Mouse (Mus musculus) ovary, adult 18-20 months (tissue): ENCODE data around the gene Sycp2.
"Not testable (repeated sequence)": the region's sequence is repeated elsewhere in the genome, so short reads cannot be mapped to it uniquely, and the experiment has no call there.

Experiments
- DNase-seq: peaks from one replicate; pipeline ENCODE4 v3.0.0; 2022; ENCODE audit warnings: low spot score, mixed read lengths

Gene Sycp2

DNA sequence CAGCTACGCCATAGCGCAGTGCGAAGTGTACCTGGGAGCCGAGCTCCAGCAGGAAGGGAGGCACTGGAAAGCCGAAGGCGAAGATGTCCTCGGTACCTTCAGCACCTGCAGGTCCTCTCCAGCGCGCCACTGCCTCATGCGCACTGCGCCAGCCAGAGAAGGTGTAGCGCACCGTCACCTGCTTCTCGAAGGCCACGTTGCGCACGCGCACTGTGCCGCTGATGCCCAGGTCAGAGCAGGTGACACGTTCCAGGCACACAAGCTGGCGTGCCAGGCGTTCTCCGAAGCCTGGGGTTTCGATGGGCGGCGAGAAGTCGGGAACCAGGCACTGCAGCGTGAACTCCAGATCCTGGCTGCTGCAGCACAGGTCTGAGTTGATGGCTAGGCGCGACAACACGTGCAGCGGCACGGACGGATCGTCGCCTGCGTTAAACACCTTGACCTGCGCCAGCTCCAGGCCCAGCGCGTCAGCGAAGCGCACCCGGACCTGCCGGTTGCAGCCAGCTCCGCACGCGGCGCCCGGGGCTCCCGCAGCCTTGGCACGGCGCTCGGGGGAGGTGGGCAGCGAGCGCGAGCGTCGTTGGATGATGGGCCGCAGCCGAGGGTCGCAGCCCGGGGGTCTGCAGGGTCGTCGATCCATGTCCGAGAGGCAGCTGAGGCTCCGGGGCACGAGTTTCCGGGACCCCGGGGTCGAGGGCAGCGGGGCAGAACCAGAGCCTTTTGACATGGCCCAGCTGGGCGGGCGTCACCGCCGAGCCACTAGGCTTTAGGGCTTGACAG is 6.2 kb upstream of the Sycp2 start:
- no peak for DNase-seq

DNA sequence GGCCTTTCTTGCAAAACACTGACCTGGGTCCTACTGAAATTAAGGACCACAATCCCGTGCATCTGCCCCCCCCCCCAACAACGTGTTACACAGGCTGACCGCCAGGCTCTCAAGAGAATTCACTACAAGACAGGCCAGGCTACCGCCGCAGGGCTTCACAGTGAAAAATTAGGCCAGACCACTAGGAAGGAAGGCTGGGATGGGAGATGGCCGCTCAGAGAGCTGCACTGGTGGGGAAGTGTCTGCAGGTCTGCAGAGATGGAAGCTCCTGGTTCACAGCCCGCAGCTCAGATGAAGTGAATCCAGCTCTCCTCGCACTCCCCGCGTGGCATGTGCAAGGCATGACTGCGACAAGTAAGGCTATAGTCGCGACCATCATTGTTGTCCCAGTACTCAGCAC is 5.6 kb upstream of the Sycp2 start:
- DNase-seq, result no peak

DNA sequence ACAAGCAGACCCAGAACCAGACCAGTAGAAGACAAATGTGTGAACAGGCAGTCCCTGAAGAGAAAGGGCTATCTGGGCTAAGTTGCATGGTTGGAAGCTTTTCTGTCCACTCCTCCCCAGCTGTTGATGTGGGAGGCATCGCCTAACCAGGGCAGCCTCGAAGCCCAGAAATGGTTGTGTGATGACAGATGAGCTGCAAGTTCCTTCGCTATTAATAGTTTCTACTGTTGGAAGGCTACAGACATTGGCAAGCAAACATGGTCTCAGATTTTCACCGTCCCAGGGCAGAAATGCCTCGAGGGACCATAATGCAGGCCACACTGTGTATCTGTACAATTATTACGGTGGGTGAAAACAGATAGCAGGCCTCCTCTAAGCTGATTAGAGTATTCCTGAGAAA is 5.1 kb upstream of the Sycp2 start:
- no peak for DNase-seq

DNA sequence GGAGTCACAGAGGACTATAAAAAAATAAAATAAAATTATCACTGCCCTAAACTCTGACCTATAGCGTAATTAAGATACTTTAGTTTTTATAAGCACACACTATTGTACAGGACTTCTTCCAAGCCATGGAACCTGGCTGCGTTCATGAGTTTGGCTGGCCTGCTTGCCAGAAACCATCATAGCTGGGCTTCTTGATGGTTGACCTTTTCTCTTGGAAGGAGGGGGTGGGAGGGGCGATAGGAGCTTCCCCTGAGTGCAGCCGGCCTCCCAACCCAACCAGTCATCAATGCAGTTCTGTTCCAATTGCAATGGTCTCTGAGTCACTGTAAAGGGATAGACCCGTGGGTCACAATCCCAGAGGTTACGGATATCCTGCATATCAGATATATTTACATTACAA is 2.8 kb upstream of the Sycp2 start:
- no peak for DNase-seq

DNA sequence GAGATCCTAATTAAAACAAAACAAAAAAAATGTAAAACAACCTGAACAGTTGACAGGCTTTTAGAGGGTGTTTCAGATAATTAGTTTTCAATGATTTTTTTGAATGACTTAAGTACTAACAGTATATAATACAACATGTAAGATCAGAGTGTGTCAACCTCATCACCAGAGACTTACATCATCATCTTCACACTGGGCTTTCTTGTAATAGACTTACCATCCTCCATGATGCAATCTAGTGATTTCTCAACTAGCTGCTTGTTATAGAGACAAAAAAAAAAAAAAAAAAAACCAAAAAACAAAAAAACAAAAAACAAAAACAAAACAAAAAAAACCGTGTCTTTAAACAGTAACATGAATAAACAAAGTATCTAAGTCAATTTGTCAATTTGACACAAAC is 1.5 kb upstream of the Sycp2 start:
- DNase-seq, result no peak

DNA sequence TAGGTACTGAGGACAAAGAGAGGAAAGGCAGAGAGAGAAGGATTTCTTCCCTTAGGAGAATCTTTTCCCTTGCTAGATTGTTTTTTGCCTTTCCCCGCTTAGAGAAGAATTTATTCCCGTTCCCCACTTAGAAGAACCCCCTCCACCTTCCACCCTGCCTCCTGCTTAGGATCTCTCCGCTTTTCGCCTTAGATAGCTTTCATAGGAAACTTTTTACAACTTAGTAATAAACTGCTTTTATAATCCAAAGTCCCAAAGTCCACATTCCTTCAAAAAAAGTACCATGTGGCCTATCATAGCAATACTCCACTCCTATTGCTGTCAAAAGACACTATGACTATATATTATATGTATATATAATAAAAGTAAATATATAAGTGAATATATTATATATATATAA is 64.9 kb downstream of the Sycp2 start:
- no peak for DNase-seq

DNA sequence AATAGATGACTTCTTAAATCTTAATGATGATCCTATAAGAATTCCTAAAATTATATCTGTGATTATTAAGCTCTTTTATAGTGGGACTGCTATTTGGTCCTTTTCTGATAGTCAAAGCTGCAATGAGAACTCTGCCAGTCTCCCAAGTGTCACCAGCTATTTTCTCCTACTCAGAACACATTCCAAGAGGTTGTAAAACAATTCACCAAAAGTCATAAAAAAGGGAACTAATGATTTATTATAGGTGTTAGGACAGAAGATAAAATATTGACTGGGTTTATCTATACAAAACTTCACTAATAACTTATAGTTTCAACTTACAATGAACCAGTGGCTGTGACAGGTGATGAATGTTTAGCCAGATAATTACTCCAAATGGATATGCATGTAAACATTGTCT is 65.4 kb downstream of the Sycp2 start:
- DNase-seq, result not testable (repeated sequence)

DNA sequence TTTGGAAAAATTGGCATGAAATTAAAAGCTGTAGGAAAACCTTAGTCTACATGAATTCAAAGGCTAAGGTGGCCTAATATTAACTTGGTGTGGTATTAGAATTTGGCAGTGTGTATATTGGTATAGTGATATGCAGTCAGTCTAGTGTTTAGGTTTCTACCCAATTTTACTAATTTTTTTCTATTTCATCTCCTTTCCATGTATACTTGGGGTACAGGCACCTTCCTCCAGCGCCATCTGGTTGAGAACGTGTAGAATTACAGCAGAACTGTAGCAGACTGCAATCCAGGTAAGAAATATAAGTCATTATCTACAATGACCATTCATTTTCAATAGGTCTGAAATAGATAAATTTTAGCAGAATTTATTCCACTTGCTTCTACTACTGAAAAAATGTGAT is 68.4 kb downstream of the Sycp2 start:
- DNase-seq, result no peak

DNA sequence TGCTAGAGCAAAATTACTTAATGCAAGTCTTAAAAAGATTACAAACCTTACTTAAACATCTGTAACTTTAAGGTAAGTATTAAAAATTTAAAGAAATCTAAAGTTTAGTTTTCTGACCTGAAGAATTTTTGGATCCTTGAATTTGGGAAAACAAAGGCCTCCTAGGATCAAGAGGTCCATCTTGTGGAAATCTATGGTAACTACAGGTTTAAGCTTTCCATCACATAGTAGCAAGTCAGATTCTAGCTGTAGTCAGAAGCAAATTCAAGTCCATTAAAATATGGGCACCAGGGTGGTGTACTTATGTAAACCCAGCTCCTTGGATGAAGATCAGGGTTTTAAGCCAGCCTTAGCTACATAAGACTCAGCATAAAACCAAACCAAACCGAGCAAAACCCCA is 69.6 kb downstream of the Sycp2 start:
- no peak for DNase-seq

DNA sequence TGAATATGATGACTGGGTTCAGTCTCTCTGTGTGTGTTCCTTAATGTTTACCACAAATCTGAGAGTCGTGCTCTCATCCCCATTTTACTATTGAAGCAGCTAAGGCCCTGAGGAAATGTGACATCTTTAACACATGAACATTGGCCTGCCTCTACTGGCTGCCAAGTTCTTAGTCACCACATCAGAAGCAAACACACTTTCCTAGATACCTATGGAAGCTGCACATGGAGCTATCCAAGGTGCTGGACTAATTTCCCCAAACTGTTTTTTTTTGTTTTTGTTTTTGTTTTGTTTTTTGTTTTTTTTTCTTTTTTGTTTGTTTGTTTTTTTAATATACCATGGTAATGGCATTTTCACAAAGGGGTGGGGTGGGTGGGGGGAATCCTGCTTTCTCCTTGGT is 77.5 kb downstream of the Sycp2 start:
- DNase-seq, result no peak

DNA sequence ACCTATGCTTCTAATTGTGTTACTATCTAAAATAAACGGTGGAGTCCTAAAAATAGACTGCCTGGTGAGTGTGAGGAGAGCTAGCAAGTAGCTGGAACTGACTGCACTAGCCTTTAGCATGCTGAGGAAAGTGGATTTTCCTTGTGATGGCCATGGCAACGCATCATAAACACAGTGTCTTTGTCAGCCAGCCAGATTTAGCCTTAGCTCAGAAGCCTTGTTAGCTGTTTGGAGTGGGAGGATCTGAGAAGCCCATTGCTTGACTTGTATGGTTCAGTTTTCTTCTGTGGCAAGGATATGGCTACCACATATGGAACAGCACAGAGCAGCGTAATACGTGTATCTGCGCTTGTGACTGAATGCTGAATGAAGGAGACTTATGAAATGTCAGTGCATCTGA is 77.9 kb downstream of the Sycp2 start:
- no peak for DNase-seq

DNA sequence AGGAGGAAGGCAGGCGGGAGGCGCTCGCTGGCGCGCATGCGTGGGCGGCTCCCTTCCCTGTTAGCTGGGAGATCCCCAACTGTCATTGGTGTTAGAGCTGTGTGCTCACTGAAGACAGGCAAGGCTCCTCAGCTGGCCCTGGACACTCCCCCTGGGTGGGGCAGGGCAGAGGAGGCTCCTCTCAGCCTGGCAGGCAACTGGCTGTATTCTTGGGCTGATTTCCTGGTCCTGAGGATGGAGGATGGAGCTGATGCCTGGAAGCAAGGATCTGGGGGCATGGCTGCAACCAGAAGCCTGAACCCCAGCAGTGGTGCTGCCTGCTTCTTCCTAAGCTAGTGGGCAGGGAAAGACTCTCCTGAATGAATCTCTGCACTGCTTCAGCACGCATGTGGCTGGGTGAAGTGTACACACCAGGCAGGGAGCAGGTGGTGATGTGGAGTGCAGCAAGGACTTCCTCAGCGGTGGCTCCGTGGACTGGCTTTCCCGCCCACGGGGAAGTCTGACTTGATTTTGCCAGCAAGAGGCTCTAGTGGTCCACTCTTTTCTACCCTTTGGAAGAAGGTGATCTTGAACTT is 79.9 kb downstream of the Sycp2 start:
- DNase-seq, result peak; percentile 11

DNA sequence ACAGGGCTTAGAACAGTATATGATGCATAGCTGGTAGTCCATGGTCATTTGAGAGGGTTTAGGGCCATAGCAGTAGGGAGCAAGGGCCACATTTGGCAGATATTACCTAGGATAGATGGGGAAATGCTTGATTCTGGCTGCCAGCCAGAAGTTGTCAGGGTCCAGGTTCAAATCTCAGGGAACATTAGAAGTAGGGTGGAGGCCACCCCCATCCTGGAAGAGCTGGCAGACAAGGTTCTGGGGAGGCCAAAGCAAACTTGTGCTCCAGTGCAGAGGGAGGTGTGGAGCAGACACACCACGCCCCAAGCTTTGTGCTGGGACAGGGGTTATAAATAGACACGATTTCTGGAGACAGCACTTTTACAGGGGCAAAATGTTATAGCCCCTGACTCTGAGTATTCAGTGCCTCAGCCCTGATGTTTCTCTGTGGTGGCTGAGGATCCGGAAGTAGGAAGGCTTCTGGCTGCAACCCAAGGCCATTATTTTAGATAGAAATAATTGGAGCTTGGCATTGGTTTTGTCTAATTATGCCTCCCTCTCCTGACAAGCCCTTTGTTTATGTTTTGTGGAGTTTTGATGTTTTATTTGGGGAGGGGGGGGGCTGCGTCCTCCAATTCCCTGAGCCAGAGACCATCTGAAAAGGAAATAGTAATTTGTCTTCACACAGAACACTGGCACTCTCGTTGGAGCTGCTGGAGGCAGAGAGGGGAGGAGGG is 80.6 kb downstream of the Sycp2 start:
- DNase-seq, result no peak

DNA sequence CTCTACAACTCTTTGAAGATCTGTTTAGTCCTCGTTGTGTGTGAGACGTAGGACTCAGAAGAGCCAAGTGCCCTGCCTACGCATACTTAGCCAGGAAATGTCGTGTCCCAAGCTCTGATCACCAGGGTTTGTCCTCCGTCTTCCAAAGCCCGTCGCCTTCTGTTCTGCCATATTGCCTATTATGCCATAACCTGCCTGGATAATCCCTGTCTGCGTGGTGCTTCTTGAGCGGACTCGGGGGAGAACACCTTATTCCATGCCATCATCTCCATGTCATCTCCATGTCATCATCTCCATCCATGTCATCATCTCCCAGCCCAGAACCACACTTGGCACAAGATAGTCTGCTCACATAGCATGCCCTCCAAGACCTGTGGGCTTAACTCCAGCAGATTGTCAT is 81.4 kb downstream of the Sycp2 start:
- no peak for DNase-seq

DNA sequence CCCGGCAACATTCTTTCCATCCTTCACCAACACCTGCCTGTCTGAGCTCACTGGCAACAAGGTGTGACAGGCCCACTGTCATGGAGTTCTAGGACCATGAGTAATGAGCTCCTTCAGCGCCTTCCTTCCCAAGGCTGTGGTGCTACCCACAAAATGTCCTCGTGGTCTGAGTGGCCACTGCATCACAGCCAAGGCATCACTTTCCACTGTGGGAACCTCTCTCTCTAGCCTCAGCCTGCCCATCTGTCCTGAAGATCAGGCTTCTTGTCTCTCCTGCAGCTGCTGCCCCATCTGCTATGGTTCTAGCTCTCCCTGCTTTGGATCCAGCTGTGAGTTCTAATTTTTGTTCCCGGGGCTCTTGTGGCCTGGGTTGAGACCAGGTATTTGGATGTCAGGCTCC is 82.7 kb downstream of the Sycp2 start:
- no peak for DNase-seq

DNA sequence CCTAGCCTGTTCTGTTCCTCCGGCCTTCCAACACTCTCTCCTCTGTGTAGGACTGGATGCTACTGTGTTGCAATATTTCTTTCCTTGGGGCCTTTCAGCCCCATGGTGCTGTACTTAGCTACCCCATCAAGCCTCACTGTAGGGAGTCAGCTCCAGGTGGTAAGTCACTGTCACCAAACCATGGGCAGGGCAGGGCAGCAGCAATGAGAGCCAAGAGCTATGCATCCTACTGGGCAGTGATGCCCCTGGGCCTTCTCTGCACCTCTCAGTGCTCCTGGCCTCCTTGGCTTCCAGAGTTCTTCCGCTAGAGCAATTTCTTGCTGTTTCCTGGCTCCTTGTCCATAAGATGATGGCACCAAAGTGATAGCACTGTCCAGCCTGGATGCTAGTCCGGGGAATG is 83.1 kb downstream of the Sycp2 start:
- DNase-seq, result no peak

DNA sequence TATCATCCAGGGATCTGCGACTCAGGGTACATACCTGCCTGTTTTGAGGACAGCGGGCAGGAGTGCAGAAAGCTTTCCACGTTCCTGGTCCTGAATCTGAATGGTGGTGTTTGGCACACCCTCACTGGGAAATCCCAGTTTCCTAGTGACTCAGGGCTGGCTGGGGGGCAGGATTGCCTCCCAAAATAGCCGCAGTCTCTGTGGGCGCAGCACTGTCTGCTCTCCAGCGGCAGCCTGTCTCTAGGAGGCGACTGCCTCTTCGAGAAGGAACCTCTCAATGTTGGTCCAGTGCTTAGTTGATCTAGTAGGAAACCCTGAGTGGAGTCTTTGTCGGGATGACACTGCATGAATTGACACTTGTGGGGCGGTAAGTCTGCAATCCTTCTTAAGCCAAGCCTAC is 86.2 kb downstream of the Sycp2 start:
- no peak for DNase-seq

DNA sequence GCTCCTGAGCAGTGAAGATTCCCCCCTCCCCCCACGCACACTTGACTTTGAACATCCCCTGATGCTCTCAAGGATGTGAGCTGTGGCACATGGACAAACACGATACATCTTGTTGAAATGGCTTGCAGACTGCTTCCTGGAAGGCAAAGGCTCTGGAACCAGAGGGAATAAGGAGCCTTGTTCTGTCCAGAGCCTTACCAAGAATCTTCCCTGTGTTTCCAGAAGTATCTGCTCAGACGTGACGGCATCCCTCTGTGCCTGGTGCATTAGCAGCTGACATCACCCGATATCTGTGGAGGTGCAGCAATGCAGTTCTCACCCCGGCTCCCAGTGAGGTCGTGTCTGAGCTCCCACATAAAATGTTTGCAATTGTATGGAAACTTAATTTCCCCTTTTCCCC is 87.7 kb downstream of the Sycp2 start:
- DNase-seq, result no peak

DNA sequence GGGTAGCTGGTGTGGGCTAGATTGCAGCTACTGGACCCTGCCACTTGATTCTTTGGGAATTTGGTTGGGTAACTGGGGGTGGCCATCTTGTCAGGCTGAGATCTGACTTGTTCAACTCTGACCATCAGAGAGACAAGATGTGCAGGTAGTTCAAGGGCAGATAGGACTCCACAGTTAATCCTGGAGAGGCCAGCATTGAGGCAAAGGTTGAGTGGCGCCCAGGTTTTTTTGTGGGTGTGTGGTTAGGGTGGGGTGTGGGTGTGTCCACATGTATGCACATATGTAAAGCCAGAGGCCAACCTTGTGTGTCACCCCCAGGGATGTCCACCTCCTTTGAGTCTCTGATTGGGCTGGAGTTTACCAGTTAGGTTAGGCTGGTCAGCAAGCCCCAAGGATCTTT is 91.2 kb downstream of the Sycp2 start:
- DNase-seq, result no peak

DNA sequence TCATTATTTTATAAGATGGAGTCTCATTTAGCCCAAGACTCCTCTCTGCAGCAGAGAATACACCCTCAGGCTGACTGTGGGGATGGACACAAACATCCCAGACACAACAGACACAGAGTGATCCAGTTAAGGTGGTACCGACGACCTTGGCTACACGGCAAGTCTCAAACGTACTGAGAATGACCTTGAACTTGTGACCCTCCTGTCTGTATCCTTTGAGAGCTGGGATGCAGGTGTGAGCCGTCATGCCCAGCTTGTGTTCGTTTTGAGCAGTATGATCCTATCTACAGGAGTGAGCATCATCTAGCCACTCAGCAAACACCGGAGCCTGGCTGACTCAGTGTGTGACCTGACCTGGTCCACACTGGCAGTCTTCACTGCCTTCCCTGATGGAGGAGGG is 93.9 kb downstream of the Sycp2 start:
- no peak for DNase-seq

DNA sequence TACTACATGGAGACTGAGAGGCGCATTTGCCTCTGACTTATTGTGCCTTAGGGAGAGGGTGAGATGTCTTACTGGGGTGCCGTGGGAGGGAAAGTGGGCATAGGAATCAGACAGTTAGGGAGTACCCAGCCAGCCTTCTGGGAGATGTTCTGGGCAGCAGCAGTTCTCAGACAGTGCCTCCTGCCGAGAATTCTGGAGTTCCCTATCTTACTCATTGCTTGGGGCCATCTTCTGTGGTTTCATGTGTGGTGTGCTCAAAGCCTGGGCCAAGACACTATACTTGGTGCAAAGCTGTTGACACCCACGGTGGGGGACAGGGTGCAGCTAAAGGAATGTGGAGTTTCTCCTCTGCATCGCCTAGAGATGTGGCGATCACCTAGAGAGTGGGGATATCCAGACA is 102.8 kb downstream of the Sycp2 start:
- no peak for DNase-seq

DNA sequence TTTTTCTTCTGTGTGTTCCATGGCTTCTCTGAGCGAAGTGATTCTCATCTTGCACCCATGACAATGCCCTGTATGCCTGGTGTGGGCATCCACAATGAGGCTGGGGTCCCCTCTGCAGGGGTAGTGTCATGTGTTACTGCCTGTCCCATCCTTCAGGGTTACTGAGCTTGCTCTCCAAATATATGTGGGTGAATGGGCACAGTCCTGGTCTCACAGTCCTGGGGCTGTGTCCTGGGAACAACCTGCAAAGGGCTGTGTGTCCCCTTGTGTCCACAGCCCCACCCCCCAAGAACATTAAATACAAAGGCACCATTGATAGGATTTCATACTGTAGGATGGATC is 103.3 kb downstream of the Sycp2 start:
- DNase-seq, result no peak

DNA sequence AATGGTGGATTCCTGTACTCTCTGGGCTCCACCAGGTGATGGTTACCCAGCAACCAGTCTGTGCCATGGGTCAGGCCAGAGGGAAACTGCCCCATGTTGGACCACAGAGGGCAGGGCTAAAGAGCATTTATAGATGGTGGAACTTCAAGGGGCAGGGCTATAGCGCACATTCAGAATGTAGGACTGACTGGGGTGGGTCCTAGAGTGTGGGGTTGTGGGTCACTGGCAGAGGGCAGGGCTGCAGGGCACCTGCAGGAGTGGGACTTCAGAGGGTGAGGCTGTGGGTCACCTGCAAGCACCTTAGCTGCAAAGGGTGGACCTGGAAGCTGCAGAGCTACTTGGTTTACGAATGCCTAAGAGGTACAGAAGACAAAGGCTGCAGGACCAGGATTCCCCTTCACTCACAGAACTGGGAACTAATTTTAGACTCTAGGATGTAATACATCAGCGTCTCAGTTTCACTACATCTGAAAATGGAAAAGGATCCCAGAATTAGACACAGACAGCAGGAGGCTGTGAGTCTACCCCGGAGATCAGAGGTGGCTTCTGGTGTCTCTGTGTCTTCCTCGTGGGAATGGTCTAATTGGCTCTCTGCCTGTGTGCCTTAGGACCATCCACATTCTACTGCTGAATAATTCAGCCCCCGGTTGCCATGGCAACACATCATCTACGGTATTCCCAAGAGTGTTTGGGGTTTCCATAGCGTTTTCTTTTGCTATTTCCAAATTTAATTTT is 103.9 kb downstream of the Sycp2 start:
- no peak for DNase-seq
